Mouse (Mus musculus): Measurements from ENCODE around the gene Ccdc32. TPM values are rescaled to one million over a fixed set of nuclear protein-coding genes. Genes with fewer than 3 reads are reported as not detected.
"Not testable (repeated sequence)": the region's sequence is repeated elsewhere in the genome, so short reads cannot be mapped to it uniquely, and the experiment has no call there.

The Ccdc32 gene
- polyA plus RNA-seq, 1 experiment from 2014 or later, result 41.2 TPM

GRCm38 (mm10) chr2:119026951-119027350 is 2.2 kb downstream of the Ccdc32 start:
- 92% methylated on average over 4 of the region's 4 CpGs for WGBS
- Histone ChIP-seq H3K36me3 (peaks cover 21% of the 10 kb centered on the region), H3K4me3 (replicated peaks) (no peak overlapping the region), H3K4me1 (peaks cover 22% of the 10 kb centered on the region), H3K27me3 (replicated peaks) (0 out of 2 replicates have a peak, but pooled peaks cover 3% of the 10 kb centered on the region), H3K27ac (replicated peaks) (no peak overlapping the region), H3K9ac (replicated peaks) (no peak overlapping the region), H3K4me2 (no peak overlapping the region), H3K9me3 (replicated peaks) (no peaks in the 10 kb centered on the region)
- no peak for ATAC-seq (ENCODE audit: low FRiP score)

GRCm38 (mm10) chr2:119025239-119025616 is 4.0 kb downstream of the Ccdc32 start:
- Histone ChIP-seq H3K9ac (replicated peaks) (no peak overlapping the region), H3K4me1 (peaks cover 22% of the 10 kb centered on the region), H3K9me3 (replicated peaks) (no peaks in the 10 kb centered on the region), H3K27me3 (replicated peaks) (no peaks in the 10 kb centered on the region), H3K4me2 (no peak overlapping the region), H3K4me3 (replicated peaks) (no peak overlapping the region), H3K36me3 (peaks cover 36% of the 10 kb centered on the region), H3K27ac (replicated peaks) (no peak overlapping the region)
- 78% methylated on average over 4 of the region's 4 CpGs for WGBS
- ATAC-seq (ENCODE audit: low FRiP score), result no peak

GRCm38 (mm10) chr2:119024536-119025238 is 4.5 kb downstream of the Ccdc32 start:
- 77% methylated on average over 9 of the region's 9 CpGs for WGBS
- H3K9ac ChIP-seq (replicated peaks), result no peak overlapping the region
- no peak overlapping the region for H3K4me2 ChIP-seq
- H3K9me3 ChIP-seq (replicated peaks), result no peaks in the 10 kb centered on the region
- peaks cover 39% of the 10 kb centered on the region for H3K36me3 ChIP-seq
- no peaks in the 10 kb centered on the region for H3K27me3 ChIP-seq (replicated peaks)
- H3K4me1 ChIP-seq, result peaks cover 21% of the 10 kb centered on the region
- no peak overlapping the region for H3K4me3 ChIP-seq (replicated peaks)
- ATAC-seq (ENCODE audit: low FRiP score), result no peak
- no peak overlapping the region for H3K27ac ChIP-seq (replicated peaks)

GRCm38 (mm10) chr2:119023154-119023660 is 6.0 kb downstream of the Ccdc32 start:
- Histone ChIP-seq H3K9me3 (replicated peaks) (no peaks in the 10 kb centered on the region), H3K4me3 (replicated peaks) (no peak overlapping the region), H3K9ac (replicated peaks) (no peak overlapping the region), H3K4me1 (peaks cover 24% of the 10 kb centered on the region), H3K27me3 (replicated peaks) (no peaks in the 10 kb centered on the region), H3K4me2 (no peak overlapping the region), H3K27ac (replicated peaks) (no peak overlapping the region), H3K36me3 (peaks cover 39% of the 10 kb centered on the region)
- 95% methylated on average over 6 of the region's 6 CpGs for WGBS
- no peak for ATAC-seq (ENCODE audit: low FRiP score)

GRCm38 (mm10) chr2:119019538-119019937 is 9.7 kb downstream of the Ccdc32 start:
- peak overlapping the region; percentile 41; the same call in 1 of the 2 replicates for H3K4me2 ChIP-seq
- 34% methylated on average over 4 of the region's 4 CpGs for WGBS
- peaks cover 34% of the 10 kb centered on the region for H3K36me3 ChIP-seq
- H3K9me3 ChIP-seq (replicated peaks), result no peaks in the 10 kb centered on the region
- no peak overlapping the region for H3K4me3 ChIP-seq (replicated peaks)
- no peak overlapping the region for H3K9ac ChIP-seq (replicated peaks)
- ATAC-seq (ENCODE audit: low FRiP score), result peak; percentile 31
- peak overlapping the region; percentile 71; the same call in 1 of the 2 replicates for H3K27ac ChIP-seq (replicated peaks)
- H3K4me1 ChIP-seq, result peaks cover 20% of the 10 kb centered on the region
- no peaks in the 10 kb centered on the region for H3K27me3 ChIP-seq (replicated peaks)

GRCm38 (mm10) chr2:119019131-119019530 is 10.1 kb downstream of the Ccdc32 start:
- H3K27me3 ChIP-seq (replicated peaks), result no peaks in the 10 kb centered on the region
- peak overlapping the region; percentile 71 for H3K27ac ChIP-seq (replicated peaks)
- H3K36me3 ChIP-seq, result peaks cover 34% of the 10 kb centered on the region
- ATAC-seq (ENCODE audit: low FRiP score), result peak; percentile 69
- 4% methylated on average over 5 of the region's 5 CpGs for WGBS
- no peak overlapping the region for H3K4me3 ChIP-seq (replicated peaks)
- no peaks in the 10 kb centered on the region for H3K9me3 ChIP-seq (replicated peaks)
- H3K4me2 ChIP-seq, result peak overlapping the region; percentile 41
- H3K9ac ChIP-seq (replicated peaks), result no peak overlapping the region; the same call in 1 of the 2 replicates
- peaks cover 20% of the 10 kb centered on the region for H3K4me1 ChIP-seq

GRCm38 (mm10) chr2:119018391-119019122 is 10.6 kb downstream of the Ccdc32 start:
- WGBS, result 41% methylated on average over 22 of the region's 22 CpGs
- no peaks in the 10 kb centered on the region for H3K9me3 ChIP-seq (replicated peaks)
- no peak overlapping the region for H3K4me3 ChIP-seq (replicated peaks)
- peak overlapping the region; percentile 71 for H3K27ac ChIP-seq (replicated peaks)
- ATAC-seq (ENCODE audit: low FRiP score), result peak; percentile 46
- no peak overlapping the region; the same call in 1 of the 2 replicates for H3K9ac ChIP-seq (replicated peaks)
- H3K36me3 ChIP-seq, result peaks cover 34% of the 10 kb centered on the region
- peaks cover 20% of the 10 kb centered on the region for H3K4me1 ChIP-seq
- H3K4me2 ChIP-seq, result peak overlapping the region; percentile 41
- H3K27me3 ChIP-seq (replicated peaks), result no peaks in the 10 kb centered on the region

GRCm38 (mm10) chr2:119017647-119018046 is 11.5 kb downstream of the Ccdc32 start:
- peaks cover 26% of the 10 kb centered on the region for H3K36me3 ChIP-seq
- no peak overlapping the region for H3K4me3 ChIP-seq (replicated peaks)
- 89% methylated on average over 3 of the region's 3 CpGs for WGBS
- no peak for ATAC-seq (ENCODE audit: low FRiP score)
- no peak overlapping the region for H3K4me2 ChIP-seq
- no peak overlapping the region for H3K27ac ChIP-seq (replicated peaks)
- H3K9ac ChIP-seq (replicated peaks), result no peak overlapping the region
- no peaks in the 10 kb centered on the region for H3K9me3 ChIP-seq (replicated peaks)
- H3K4me1 ChIP-seq, result peaks cover 20% of the 10 kb centered on the region
- H3K27me3 ChIP-seq (replicated peaks), result no peaks in the 10 kb centered on the region

- not testable (repeated sequence) for H3K9me3 ChIP-seq (replicated peaks); H3K4me3 ChIP-seq (replicated peaks); H3K27me3 ChIP-seq (replicated peaks); ATAC-seq (ENCODE audit: low FRiP score); H3K9ac ChIP-seq (replicated peaks); H3K4me2 ChIP-seq; H3K27ac ChIP-seq (replicated peaks)
- H3K36me3 ChIP-seq, result peaks cover 12% of the 10 kb centered on the region
- H3K4me1 ChIP-seq, result peaks cover 20% of the 10 kb centered on the region
- 83% methylated on average over 4 of the region's 4 CpGs for WGBS
These were observed 12.9 kb downstream of the Ccdc32 start for GRCm38 (mm10) chr2:119016312-119016711.

- Histone ChIP-seq H3K27me3 (replicated peaks) (no peaks in the 10 kb centered on the region), H3K4me3 (replicated peaks) (no peak overlapping the region), H3K4me1 (peaks cover 20% of the 10 kb centered on the region), H3K4me2 (no peak overlapping the region), H3K9ac (replicated peaks) (no peak overlapping the region), H3K9me3 (replicated peaks) (no peaks in the 10 kb centered on the region), H3K36me3 (peaks cover 7% of the 10 kb centered on the region; the same call in 1 of the 2 replicates), H3K27ac (replicated peaks) (no peak overlapping the region)
- WGBS, result 47% methylated on average over 12 of the region's 12 CpGs
- ATAC-seq (ENCODE audit: low FRiP score), result no peak
These were observed 13.5 kb downstream of the Ccdc32 start for GRCm38 (mm10) chr2:119015604-119016180.

GRCm38 (mm10) chr2:119014989-119015388 is 14.2 kb downstream of the Ccdc32 start:
- 79% methylated on average over 7 of the region's 7 CpGs for WGBS
- H3K4me3 ChIP-seq (replicated peaks), result no peak overlapping the region
- H3K4me2 ChIP-seq, result no peak overlapping the region
- H3K27ac ChIP-seq (replicated peaks), result no peak overlapping the region
- H3K9me3 ChIP-seq (replicated peaks), result no peaks in the 10 kb centered on the region
- no peaks in the 10 kb centered on the region for H3K27me3 ChIP-seq (replicated peaks)
- peaks cover 1% of the 10 kb centered on the region; the same call in 1 of the 2 replicates for H3K36me3 ChIP-seq
- H3K4me1 ChIP-seq, result peaks cover 20% of the 10 kb centered on the region
- no peak for ATAC-seq (ENCODE audit: low FRiP score)
- H3K9ac ChIP-seq (replicated peaks), result no peak overlapping the region
